Mouse (Mus musculus) cerebellum, adult 2 months (tissue): ENCODE measurements around the gene Psenen.

Source experiments
- CTCF ChIP-seq: fragments of 200-500 bp; IDR thresholded peaks from 2 replicates; pipeline ENCODE4 v1.5.1; 2011; ENCODE audit warnings: low read depth, mild to moderate bottlenecking, control low read depth, low read length, moderate library complexity, borderline replicate concordance; ENCODE audit not compliant: insufficient read depth
- POLR2A ChIP-seq: fragments of 200-500 bp; IDR thresholded peaks from 2 replicates; pipeline ENCODE4 v1.6.1; 2011; ENCODE audit warnings: low read length, control low read depth, borderline replicate concordance; ENCODE audit not compliant: insufficient read depth

GRCm38 (mm10) chr7:30556894-30557536 is 6.4 kb downstream of the Psenen start:
- TF ChIP-seq CTCF (no peak), POLR2A (no peak)
